Mouse (Mus musculus): ENCODE results near the gene Enpp3.

The Enpp3 gene

GRCm38 (mm10) chr10:24842676-24843075 is at the start of gene Enpp3:
Gene Enpp3 (minus strand): TSS chr10:24842823.
- in situ Hi-C loops (cut with MboI, MseI), result no loop called here

GRCm38 (mm10) chr10:24888343-24888742 is 45.7 kb upstream of the Enpp3 start:
- in situ Hi-C loops (cut with MboI, MseI), result no loop called here

- in situ Hi-C loops (cut with MboI, MseI), result no loop called here
Measured at GRCm38 (mm10) chr10:24886008-24886407, 43.4 kb upstream of the Enpp3 start.

- in situ Hi-C loops (cut with MboI, MseI), result no loop called here
Measured at GRCm38 (mm10) chr10:24873624-24874023, 31.0 kb upstream of the Enpp3 start.

GRCm38 (mm10) chr10:24869760-24870290 is 27.2 kb upstream of the Enpp3 start, which contains the start of gene Med23:
Gene Med23 (plus strand): TSS chr10:24869986.
- in situ Hi-C loops (cut with MboI, MseI), result no loop called here

- in situ Hi-C loops (cut with MboI, MseI), result no loop called here
Measured at GRCm38 (mm10) chr10:24864434-24864833, 21.8 kb upstream of the Enpp3 start.

GRCm38 (mm10) chr10:24863146-24863545 is 20.5 kb upstream of the Enpp3 start:
- in situ Hi-C loops (cut with MboI, MseI), result no loop called here

- in situ Hi-C loops (cut with MboI, MseI), result no loop called here
Measured at GRCm38 (mm10) chr10:24841998-24842397, 625 bp downstream of the Enpp3 start.

GRCm38 (mm10) chr10:24840795-24841194 is 1.8 kb downstream of the Enpp3 start:
- in situ Hi-C loops (cut with MboI, MseI), result no loop called here

- in situ Hi-C loops (cut with MboI, MseI), result no loop called here
Measured at GRCm38 (mm10) chr10:24836366-24837038, 6.1 kb downstream of the Enpp3 start.

- in situ Hi-C loops (cut with MboI, MseI), result no loop called here
Measured at GRCm38 (mm10) chr10:24835702-24836342, 6.8 kb downstream of the Enpp3 start.

GRCm38 (mm10) chr10:24834634-24835371 is 7.8 kb downstream of the Enpp3 start:
- in situ Hi-C loops (cut with MboI, MseI), result no loop called here

- in situ Hi-C loops (cut with MboI, MseI), result no loop called here
Measured at GRCm38 (mm10) chr10:24832306-24832705, 10.3 kb downstream of the Enpp3 start.

GRCm38 (mm10) chr10:24831377-24832095 is 11.1 kb downstream of the Enpp3 start:
- in situ Hi-C loops (cut with MboI, MseI), result no loop called here

- in situ Hi-C loops (cut with MboI, MseI), result no loop called here
Measured at GRCm38 (mm10) chr10:24830448-24830847, 12.2 kb downstream of the Enpp3 start.

GRCm38 (mm10) chr10:24828136-24828535 is 14.5 kb downstream of the Enpp3 start:
- in situ Hi-C loops (cut with MboI, MseI), result no loop called here

- in situ Hi-C loops (cut with MboI, MseI), result no loop called here
Measured at GRCm38 (mm10) chr10:24826130-24826529, 16.5 kb downstream of the Enpp3 start.

- in situ Hi-C loops (cut with MboI, MseI), result no loop called here
Measured at GRCm38 (mm10) chr10:24825456-24826081, 17.1 kb downstream of the Enpp3 start.

- in situ Hi-C loops (cut with MboI, MseI), result no loop called here
Measured at GRCm38 (mm10) chr10:24824621-24825020, 18.0 kb downstream of the Enpp3 start.

GRCm38 (mm10) chr10:24823697-24824535 is 18.7 kb downstream of the Enpp3 start:
- in situ Hi-C loops (cut with MboI, MseI), result no loop called here
